Mouse (Mus musculus) left cerebral cortex, postnatal 14 days (tissue): ENCODE measurements at regions not wholly inside any gene's neighbourhood (a gene's known extent, or its start where the extent isn't known, plus 50 kb on each side); places are given as distances from the start of the nearest gene placed in this dataset.

Experiments used
- DNase-seq, 2 experiments: peaks; one replicate each; pipeline ENCODE4 v3.0.0; 2021 to 2022; ENCODE audit warnings: low spot score in 2 of 2, mixed read lengths in 1 of 2
- intact Hi-C: fragments of 180-260 bp; cut with DNase I; formaldehyde crosslinking; loops from one replicate; pipeline ENCODE4 v1.15.1; 2025

DNA sequence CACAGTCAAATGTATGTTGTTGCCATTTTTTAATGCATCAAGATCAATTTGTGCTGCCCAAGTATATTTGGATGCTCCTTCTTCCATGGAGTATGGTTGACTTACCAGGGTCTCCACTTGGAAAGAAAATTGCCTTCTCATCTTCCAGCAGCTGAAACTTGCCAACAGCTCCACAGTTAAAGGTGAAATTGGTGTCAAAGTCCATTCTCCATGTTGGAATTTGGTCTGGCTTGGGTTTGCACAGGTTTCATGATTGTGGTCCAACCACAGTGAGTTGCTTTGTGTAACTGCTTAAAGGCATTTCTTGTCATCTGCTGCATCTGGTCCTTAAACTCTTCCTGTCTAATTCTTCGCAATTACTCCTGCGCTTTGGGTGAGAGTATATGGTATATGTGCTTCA, 634.3 kb downstream of the Nup35 start:
- no peak for DNase-seq
- intact Hi-C loops, result no loop called here

- no peak for DNase-seq
Observed at GRCm38 (mm10) chr2:81262056-81262765, 645.2 kb downstream of the Nup35 start.

GRCm38 (mm10) chr2:81269245-81269880, 652.3 kb downstream of the Nup35 start:
- no peak for DNase-seq
- intact Hi-C loops, result no loop called here

More at GRCm38 (mm10) chr2:81262056-81262765, 645.2 kb downstream of the Nup35 start:
- intact Hi-C loops, result no loop called here

GRCm38 (mm10) chr2:81270914-81271313, 653.9 kb downstream of the Nup35 start:
- DNase-seq, result no peak
- intact Hi-C loops, result no loop called here

DNA sequence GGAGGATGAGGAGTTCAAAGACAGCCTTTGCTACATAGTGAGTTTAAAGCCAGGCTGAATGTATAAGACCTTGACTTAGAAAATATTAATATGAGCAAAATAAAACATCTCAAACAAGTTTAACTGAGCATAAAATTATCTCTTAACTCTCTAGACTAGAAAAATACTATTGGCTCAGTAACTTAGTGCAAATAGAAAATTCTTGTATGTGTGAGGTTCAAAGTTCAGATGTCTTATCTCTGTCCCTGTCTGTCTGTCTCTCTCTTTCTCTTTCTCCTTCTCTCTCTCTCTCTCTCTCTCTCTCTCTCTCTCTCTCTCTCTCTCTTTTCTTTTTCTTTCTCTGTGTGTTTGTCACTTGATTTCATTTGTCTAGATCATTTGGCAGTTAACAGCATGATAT, 655.5 kb downstream of the Nup35 start:
- no peak for DNase-seq
- intact Hi-C loops, result no loop called here

DNA sequence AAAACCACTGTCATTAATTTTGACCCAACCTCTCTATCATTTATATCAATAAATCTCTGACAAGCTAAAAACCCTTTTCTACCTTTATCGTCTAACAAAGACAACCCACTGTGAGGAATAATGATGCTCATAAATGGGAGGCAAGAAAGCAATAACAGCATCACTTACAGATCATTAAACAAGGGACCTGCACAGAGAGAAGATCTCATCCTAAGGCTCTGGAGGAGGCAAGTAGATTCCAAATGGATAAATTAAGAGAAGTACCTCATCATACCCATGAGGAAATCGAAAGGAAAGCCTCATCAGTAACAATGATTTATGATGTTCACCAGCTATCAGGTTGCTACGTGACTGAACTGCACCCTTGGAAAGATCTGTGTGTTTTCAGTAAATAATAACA, 670.4 kb downstream of the Nup35 start:
- intact Hi-C loops, result no loop called here
- no peak for DNase-seq

GRCm38 (mm10) chr2:81328648-81329047, 711.6 kb downstream of the Nup35 start:
- intact Hi-C loops, result loop anchor here (10.0 kb wide), 1 partner anchor 564 kb away; no protein-coding TSS in a partner anchor
- no peak for DNase-seq

- intact Hi-C loops, result no loop called here
Observed at GRCm38 (mm10) chr2:81336982-81337381, 716.0 kb upstream of the Zfp804a start.

DNA sequence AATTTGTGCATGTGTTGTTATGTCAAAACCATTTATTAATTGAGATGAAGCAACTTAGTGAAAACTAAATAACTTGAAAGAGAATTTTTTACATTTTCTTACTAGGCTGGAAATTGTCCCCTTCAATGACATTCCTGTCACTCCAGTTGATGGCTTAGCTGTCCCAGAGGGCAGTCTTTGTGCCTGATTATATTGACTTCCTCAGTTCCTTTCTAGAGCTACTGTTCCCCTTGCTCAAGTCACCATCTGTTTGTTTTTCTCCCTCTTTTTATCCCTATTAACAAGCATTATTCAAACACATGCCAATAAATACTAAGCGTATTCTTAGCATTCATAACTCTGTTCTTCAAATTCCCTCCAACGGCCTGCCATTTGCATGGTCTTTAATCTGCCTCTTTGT, 712.6 kb upstream of the Zfp804a start:
- intact Hi-C loops, result no loop called here
- DNase-seq, result no peak

More at GRCm38 (mm10) chr2:81336982-81337381, 716.0 kb upstream of the Zfp804a start:
- DNase-seq, result no peak
